Mouse (Mus musculus): Measurements from ENCODE around the gene Kantr. TPM values are rescaled to one million over a fixed set of nuclear protein-coding genes. Genes with fewer than 3 reads are reported as not detected.

The Kantr gene
- polyA plus RNA-seq (2015; fragmentation: Nextera tagmentation; extraction: Ambion mirVana) = 4.1 and 4.2 TPM in 2 replicates

- Histone ChIP-seq H3K27me3 (replicated peaks; ENCODE audit: control insufficient read depth, insufficient read depth, low read length) (no peaks in the 10 kb centered on the region), H3K4me3 (ENCODE audit: low read depth, low read length) (peak within 1 kb of the TSS; percentile 53), H3K9ac (ENCODE audit: low read depth, low read length) (0 out of 2 replicates have a peak within 1 kb of the TSS, but pooled peaks have one; percentile 22), H3K9me3 (ENCODE audit: control insufficient read depth) (no peaks in the 10 kb centered on the region), H3K36me3 (ENCODE audit: control insufficient read depth, insufficient read depth) (no peaks in the 10 kb centered on the region), H3K4me2 (replicated peaks; ENCODE audit: low read depth) (peak within 1 kb of the TSS; percentile 69), H3K4me1 (replicated peaks; ENCODE audit: control insufficient read depth, insufficient read depth, low read length) (no peaks in the 10 kb centered on the region), H3K27ac (ENCODE audit: low read depth, low read length) (no peak within 1 kb of the TSS)
- TF ChIP-seq CTCF (IDR thresholded peaks at IDR 0.05; ENCODE audit: low read depth) = no peak
- peak; percentile 99 for ATAC-seq
- WGBS = 20% methylated on average over 26 of the region's 29 CpGs
Measured at GRCm38 (mm10) chrX:152326996-152327688, at the start of gene Kantr. Gene Kantr, minus strand, starts transcription at chrX:152327495.

- H3K36me3 ChIP-seq (ENCODE audit: control insufficient read depth, insufficient read depth) = no peaks in the 10 kb centered on the region
- no peaks in the 10 kb centered on the region for H3K9me3 ChIP-seq (ENCODE audit: control insufficient read depth)
- peak within 1 kb of the TSS; percentile 47 for H3K4me2 ChIP-seq (replicated peaks; ENCODE audit: low read depth)
- no peaks in the 10 kb centered on the region; the same call in 1 of the 2 replicates for H3K27me3 ChIP-seq (replicated peaks; ENCODE audit: control insufficient read depth, insufficient read depth, low read length)
- H3K4me1 ChIP-seq (replicated peaks; ENCODE audit: control insufficient read depth, insufficient read depth, low read length) = no peaks in the 10 kb centered on the region
- peak within 1 kb of the TSS; percentile 36 for H3K4me3 ChIP-seq (ENCODE audit: low read depth, low read length)
- TF ChIP-seq CTCF (IDR thresholded peaks at IDR 0.05; ENCODE audit: low read depth) = no peak
- H3K9ac ChIP-seq (ENCODE audit: low read depth, low read length) = 0 out of 2 replicates have a peak within 1 kb of the TSS, but pooled peaks have one; percentile 3
- H3K27ac ChIP-seq (ENCODE audit: low read depth, low read length) = no peak within 1 kb of the TSS
- peak; percentile 47; the same call in 1 of the 2 replicates for ATAC-seq
- 22% methylated on average over 21 of the region's 24 CpGs for WGBS
Measured at GRCm38 (mm10) chrX:152368397-152369273, 41.3 kb upstream of the Kantr start, which contains the start of gene Gpr173. Gene Gpr173, minus strand, starts transcription at chrX:152368704.

DNA sequence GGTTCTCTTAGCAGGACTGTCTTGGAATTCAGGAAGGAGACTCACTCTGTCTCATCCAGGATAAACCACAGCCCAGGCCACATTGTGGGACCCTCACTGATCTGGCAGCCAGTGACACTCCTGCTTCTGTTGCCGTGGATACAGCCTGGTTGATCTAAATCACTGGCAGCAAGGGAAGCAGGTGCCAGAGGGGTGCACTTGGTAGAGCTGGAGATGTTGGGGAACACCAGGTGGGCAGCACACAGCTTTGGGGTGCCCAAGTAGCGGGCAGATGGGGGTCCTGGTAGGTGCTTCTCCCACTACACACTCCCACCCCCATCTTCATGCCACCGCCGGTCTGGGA, 40.7 kb upstream of the Kantr start:
- WGBS = 18% methylated on average over 4 of the region's 4 CpGs
- H3K27ac ChIP-seq (ENCODE audit: low read depth, low read length) = no peak overlapping the region
- H3K4me2 ChIP-seq (replicated peaks; ENCODE audit: low read depth) = peak overlapping the region; percentile 47
- H3K9me3 ChIP-seq (ENCODE audit: control insufficient read depth) = no peaks in the 10 kb centered on the region
- TF ChIP-seq CTCF (IDR thresholded peaks at IDR 0.05; ENCODE audit: low read depth) = no peak
- no peak overlapping the region for H3K9ac ChIP-seq (ENCODE audit: low read depth, low read length)
- H3K27me3 ChIP-seq (replicated peaks; ENCODE audit: control insufficient read depth, insufficient read depth, low read length) = no peaks in the 10 kb centered on the region; the same call in 1 of the 2 replicates
- H3K4me3 ChIP-seq (ENCODE audit: low read depth, low read length) = peak overlapping the region; percentile 36
- H3K36me3 ChIP-seq (ENCODE audit: control insufficient read depth, insufficient read depth) = no peaks in the 10 kb centered on the region
- peak; percentile 33; the same call in 1 of the 2 replicates for ATAC-seq
- no peaks in the 10 kb centered on the region for H3K4me1 ChIP-seq (replicated peaks; ENCODE audit: control insufficient read depth, insufficient read depth, low read length)

- ATAC-seq = no peak
- Histone ChIP-seq H3K27me3 (replicated peaks; ENCODE audit: control insufficient read depth, insufficient read depth, low read length) (no peaks in the 10 kb centered on the region; the same call in 1 of the 2 replicates), H3K27ac (ENCODE audit: low read depth, low read length) (no peak overlapping the region), H3K4me3 (ENCODE audit: low read depth, low read length) (no peak overlapping the region), H3K4me2 (replicated peaks; ENCODE audit: low read depth) (no peak overlapping the region), H3K9me3 (ENCODE audit: control insufficient read depth) (no peaks in the 10 kb centered on the region), H3K4me1 (replicated peaks; ENCODE audit: control insufficient read depth, insufficient read depth, low read length) (no peaks in the 10 kb centered on the region), H3K36me3 (ENCODE audit: control insufficient read depth, insufficient read depth) (no peaks in the 10 kb centered on the region), H3K9ac (ENCODE audit: low read depth, low read length) (no peak overlapping the region)
- 47% methylated on average over 2 of the region's 2 CpGs for WGBS
- no peak for TF ChIP-seq CTCF (IDR thresholded peaks at IDR 0.05; ENCODE audit: low read depth)
Measured at GRCm38 (mm10) chrX:152366418-152366817, 39.1 kb upstream of the Kantr start.

GRCm38 (mm10) chrX:152352553-152353153, 25.4 kb upstream of the Kantr start:
- 22% methylated on average over 5 of the region's 5 CpGs for WGBS
- Histone ChIP-seq H3K4me2 (replicated peaks; ENCODE audit: low read depth) (no peak overlapping the region), H3K9ac (ENCODE audit: low read depth, low read length) (no peak overlapping the region), H3K27me3 (replicated peaks; ENCODE audit: control insufficient read depth, insufficient read depth, low read length) (no peaks in the 10 kb centered on the region), H3K36me3 (ENCODE audit: control insufficient read depth, insufficient read depth) (no peaks in the 10 kb centered on the region), H3K9me3 (ENCODE audit: control insufficient read depth) (no peaks in the 10 kb centered on the region), H3K27ac (ENCODE audit: low read depth, low read length) (no peak overlapping the region), H3K4me1 (replicated peaks; ENCODE audit: control insufficient read depth, insufficient read depth, low read length) (no peaks in the 10 kb centered on the region), H3K4me3 (ENCODE audit: low read depth, low read length) (no peak overlapping the region)
- peak; percentile 33; the same call in 1 of the 2 replicates for ATAC-seq
- peak; percentile 73 for TF ChIP-seq CTCF (IDR thresholded peaks at IDR 0.05; ENCODE audit: low read depth)

DNA sequence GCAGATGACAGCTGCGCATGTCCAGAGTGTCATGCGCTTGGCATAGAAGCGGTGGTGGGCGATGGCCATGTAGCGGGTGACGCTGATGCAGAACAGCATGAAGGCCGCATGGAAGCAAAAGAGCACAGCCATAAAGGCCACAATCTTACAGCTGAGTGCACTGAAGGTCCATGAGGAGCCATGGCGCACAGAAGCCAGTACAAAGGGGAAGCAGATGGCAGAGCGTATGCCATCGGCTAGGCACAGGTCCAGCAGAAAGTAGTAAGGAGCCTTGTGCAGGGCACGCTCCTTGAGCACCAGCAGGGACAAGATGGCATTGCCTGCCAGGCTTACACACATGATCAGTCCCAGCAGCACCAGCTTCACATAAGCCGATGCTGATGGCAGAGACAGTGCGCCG, 19.7 kb upstream of the Kantr start:
- Histone ChIP-seq H3K36me3 (ENCODE audit: control insufficient read depth, insufficient read depth) (no peaks in the 10 kb centered on the region), H3K9me3 (ENCODE audit: control insufficient read depth) (no peaks in the 10 kb centered on the region), H3K9ac (ENCODE audit: low read depth, low read length) (no peak overlapping the region), H3K27me3 (replicated peaks; ENCODE audit: control insufficient read depth, insufficient read depth, low read length) (no peaks in the 10 kb centered on the region; the same call in 1 of the 2 replicates), H3K27ac (ENCODE audit: low read depth, low read length) (no peak overlapping the region), H3K4me3 (ENCODE audit: low read depth, low read length) (no peak overlapping the region), H3K4me1 (replicated peaks; ENCODE audit: control insufficient read depth, insufficient read depth, low read length) (no peaks in the 10 kb centered on the region), H3K4me2 (replicated peaks; ENCODE audit: low read depth) (no peak overlapping the region)
- WGBS = 96% methylated on average over 14 of the region's 14 CpGs
- no peak for TF ChIP-seq CTCF (IDR thresholded peaks at IDR 0.05; ENCODE audit: low read depth)
- no peak for ATAC-seq

All from intestine, postnatal 0 days (tissue).